Mouse (Mus musculus) thymus, adult 2 months (tissue): Measurements from ENCODE around the gene Stoml1. TPM values are rescaled to one million over a fixed set of nuclear protein-coding genes. Genes with fewer than 3 reads are reported as not detected.
A peak's percentile ranks its signal among the peaks of the same experiment; 100 is the strongest.

Experiments
- DNase-seq: peaks from one replicate; pipeline ENCODE4 v3.0.0; 2021
- H3K27ac ChIP-seq: fragments of 200-500 bp; 2 replicates; pipeline ENCODE4 v1.5.1; 2012; ENCODE audit warnings: low read length, control low read depth; ENCODE audit not compliant: control insufficient read depth, insufficient read depth
- H3K27me3 ChIP-seq: fragments of 200-500 bp; 2 replicates; pipeline ENCODE4 v1.6.1; 2012; ENCODE audit warnings: mild to moderate bottlenecking, low read length, moderate library complexity, mixed read lengths; ENCODE audit not compliant: control insufficient read depth, insufficient read depth
- H3K36me3 ChIP-seq: fragments of 200-500 bp; 2 replicates; pipeline ENCODE4 v1.6.1; 2012; ENCODE audit warnings: mild to moderate bottlenecking, low read length, moderate library complexity; ENCODE audit not compliant: control insufficient read depth, insufficient read depth
- H3K4me1 ChIP-seq: fragments of 200-500 bp; replicated peaks from 2 replicates; pipeline ENCODE4 v1.6.1; 2012; ENCODE audit warnings: low read length; ENCODE audit not compliant: control insufficient read depth, insufficient read depth
- H3K4me3 ChIP-seq: fragments of 200-500 bp; 2 replicates; pipeline ENCODE4 v1.5.1; 2012; ENCODE audit warnings: mild to moderate bottlenecking, low read length, control low read depth, moderate library complexity; ENCODE audit not compliant: control insufficient read depth, insufficient read depth
- CTCF ChIP-seq: fragments of 200-500 bp; IDR thresholded peaks from 2 replicates; pipeline ENCODE4 v1.5.1; 2012; ENCODE audit warnings: mild to moderate bottlenecking, control low read depth, low read length, moderate library complexity, borderline replicate concordance; ENCODE audit not compliant: control insufficient read depth, poor library complexity, insufficient read depth; ENCODE audit errors: extremely low read depth
- POLR2A ChIP-seq: fragments of 200-500 bp; IDR thresholded peaks from 2 replicates; pipeline ENCODE4 v1.6.1; 2012; ENCODE audit warnings: mild to moderate bottlenecking, low read length, control low read depth, moderate library complexity; ENCODE audit not compliant: control insufficient read depth, poor library complexity, insufficient read depth; ENCODE audit errors: extremely low read depth
- WGBS: fragments of 180-500 bp; shearing (Covaris S2); methylation state at CpG from one replicate; pipeline ENCODE4 v1.1.7; 2018; 5-methylcytosine and 5-hydroxymethylcytosine counted together
- polyA plus RNA-seq: library from polyadenylated mRNA; depleted of rRNA; stranded (reverse); fragments of >200 nt; gene quantifications from 2 replicates; pipeline ENCODE4 v1.2.3, GENCODE M21; 2012

Gene Stoml1
- polyA plus RNA-seq, 1 experiment: 71.5 TPM

DNA sequence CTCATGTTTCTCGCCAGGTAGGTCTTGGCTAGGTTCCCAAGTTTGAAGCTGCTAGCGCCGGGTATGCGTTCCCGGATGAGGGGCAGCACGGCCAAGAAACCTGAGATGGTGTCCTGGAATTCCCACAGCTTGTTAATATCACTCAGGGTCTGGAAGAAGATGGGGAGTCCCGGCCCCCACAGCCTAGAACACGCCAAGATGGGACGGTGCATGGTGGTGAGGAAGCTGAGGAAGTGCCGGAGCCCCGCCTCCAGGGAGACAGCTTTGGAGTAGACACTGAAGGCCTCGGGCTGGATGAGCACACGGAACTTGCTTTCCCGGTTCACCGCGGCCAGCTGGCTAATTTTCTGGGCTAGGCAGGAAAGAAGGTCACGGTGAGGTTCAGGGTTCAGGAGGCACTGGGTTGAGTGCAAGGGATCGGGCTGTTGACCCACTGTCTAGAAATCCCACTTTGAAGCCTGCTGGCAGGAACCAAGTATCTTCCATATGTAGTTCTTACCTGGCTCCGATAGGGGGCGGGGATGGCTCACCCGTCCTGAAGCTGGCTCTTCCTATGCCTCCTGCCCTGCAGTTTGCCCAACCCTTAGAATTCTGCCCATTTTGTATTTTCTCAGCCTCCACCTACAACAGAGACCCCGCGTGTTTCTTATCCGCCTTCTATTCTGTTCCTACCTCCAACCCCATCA lies 32.6 kb upstream of the Stoml1 start:
- H3K36me3 ChIP-seq: peaks cover 14% of the 10 kb centered on the region
- no peak overlapping the region for H3K4me3 ChIP-seq
- no peaks in the 10 kb centered on the region for H3K4me1 ChIP-seq
- WGBS: 85% methylated on average over 24 of the region's 24 CpGs
- DNase-seq: peak; percentile 53
- H3K27ac ChIP-seq: no peak overlapping the region
- TF ChIP-seq CTCF (no peak), POLR2A (no peak)
- H3K27me3 ChIP-seq: no peaks in the 10 kb centered on the region

DNA sequence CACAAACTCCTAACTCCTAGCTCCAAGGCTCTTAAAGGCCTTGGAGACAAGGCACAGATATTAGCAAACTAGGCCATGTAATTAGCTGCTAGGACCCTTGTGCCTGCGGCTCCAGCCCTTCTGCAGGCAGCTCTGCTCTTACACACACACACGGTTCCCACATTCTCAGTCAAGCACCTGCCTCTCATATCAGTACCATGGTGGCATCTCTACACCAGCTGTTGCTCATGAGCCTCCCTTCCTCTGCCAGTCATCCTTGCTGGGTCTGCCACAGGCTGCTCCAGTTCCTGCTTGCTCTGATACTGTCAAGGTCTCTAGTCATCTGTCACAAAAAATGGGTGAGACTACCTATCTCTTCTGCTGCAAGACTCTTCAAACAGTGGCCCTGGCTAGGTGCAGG lies 28.6 kb upstream of the Stoml1 start:
- DNase-seq: no peak
- 96% methylated on average over 2 of the region's 2 CpGs for WGBS
- Histone ChIP-seq H3K27ac (no peak overlapping the region), H3K36me3 (peaks cover 28% of the 10 kb centered on the region), H3K4me1 (0 out of 2 replicates have a peak, but pooled peaks cover 2% of the 10 kb centered on the region), H3K27me3 (no peaks in the 10 kb centered on the region), H3K4me3 (no peak overlapping the region)
- no peak for TF ChIP-seq POLR2A
- TF ChIP-seq CTCF: no peak

DNA sequence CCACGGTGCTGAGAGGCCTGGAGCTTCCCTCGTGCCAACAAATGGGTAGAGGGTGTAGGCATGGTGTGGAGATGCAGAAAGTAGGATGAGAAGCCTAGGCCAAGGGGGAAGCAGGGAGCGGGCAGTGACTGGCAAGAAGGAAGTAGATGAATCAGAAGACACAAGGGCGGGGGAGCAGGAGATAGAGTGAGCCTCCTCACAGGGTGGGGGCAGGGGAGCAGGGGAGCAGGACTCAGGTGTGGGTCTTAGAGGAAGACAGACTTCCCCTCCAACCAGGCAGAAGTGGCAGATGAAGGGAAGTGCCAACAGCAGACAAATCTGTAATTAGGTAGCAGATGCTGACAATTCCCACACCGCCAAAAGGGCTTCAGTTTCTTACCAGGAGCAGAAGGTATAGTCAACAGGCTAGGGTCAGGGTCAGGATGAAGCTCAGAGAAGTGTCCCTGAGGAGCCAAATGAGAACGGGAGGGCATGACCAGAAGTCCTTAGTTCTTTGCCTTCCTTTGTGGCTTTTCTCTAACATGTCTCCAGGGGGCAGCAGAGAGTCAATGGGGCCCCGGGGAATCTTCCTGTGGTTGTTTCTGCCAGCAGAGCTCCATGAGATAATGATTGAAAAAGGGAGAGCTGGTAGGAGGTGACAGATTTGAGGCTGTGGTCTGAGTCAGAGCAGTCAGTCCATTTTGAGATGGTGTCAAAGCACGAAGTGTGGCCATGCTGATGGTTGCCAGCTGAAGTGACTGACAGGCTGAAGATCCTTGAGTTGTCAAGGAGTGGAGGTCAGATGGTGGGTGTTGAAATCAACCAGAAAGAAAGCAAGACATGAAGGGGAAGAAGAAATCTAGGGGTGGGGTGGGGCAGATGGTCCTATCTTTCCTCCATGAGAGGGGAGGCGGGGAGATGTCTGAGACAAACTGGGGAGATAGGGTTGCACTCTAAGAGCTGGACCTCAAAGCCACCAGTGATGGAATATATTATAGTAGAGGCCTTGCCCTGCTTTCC lies 26.8 kb upstream of the Stoml1 start:
- H3K4me3 ChIP-seq: no peak overlapping the region
- H3K27ac ChIP-seq: no peak overlapping the region
- 50% methylated on average over 9 of the region's 9 CpGs for WGBS
- TF ChIP-seq CTCF (no peak), POLR2A (no peak)
- no peaks in the 10 kb centered on the region for H3K27me3 ChIP-seq
- peak; percentile 71 for DNase-seq
- H3K36me3 ChIP-seq: peaks cover 34% of the 10 kb centered on the region
- 0 out of 2 replicates have a peak, but pooled peaks cover 2% of the 10 kb centered on the region for H3K4me1 ChIP-seq

DNA sequence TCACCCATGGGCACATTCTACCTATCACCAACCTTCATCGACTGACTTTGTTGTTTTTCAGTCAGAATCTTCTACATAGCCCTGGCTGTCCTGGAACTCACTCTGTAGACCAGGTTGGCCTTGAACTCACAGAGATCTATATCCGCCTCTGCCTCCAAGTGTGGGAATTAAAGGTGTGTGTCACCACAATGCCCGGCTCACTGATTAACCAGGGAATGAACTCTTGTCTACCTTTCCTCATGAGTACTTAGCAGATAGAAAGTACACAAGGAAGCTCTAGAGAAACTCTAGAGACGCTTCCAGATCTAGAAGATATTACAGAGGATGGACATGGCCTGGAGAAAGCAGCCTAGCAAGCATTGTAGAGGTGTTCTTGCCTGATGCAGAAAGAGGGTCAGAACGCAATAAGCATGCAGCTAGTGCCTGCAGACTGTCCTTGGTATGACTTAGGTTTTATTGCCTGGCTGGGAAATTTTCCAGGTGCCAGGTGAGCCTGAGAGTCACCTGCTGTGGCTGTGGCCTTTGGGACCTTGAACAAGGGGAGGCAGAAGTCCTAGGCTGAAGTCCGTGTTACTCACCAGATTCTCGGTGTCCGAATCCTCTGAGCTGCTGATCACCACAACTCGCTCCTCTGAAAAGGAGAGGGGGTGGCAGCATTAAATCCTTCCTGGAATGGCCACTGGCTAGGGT lies 24.0 kb upstream of the Stoml1 start:
- peaks cover 18% of the 10 kb centered on the region for H3K4me1 ChIP-seq
- H3K27ac ChIP-seq: no peak overlapping the region
- WGBS: 99% methylated on average over 9 of the region's 9 CpGs
- H3K36me3 ChIP-seq: peaks cover 34% of the 10 kb centered on the region
- no peak for DNase-seq
- no peak overlapping the region for H3K4me3 ChIP-seq
- TF ChIP-seq CTCF: no peak
- no peak for TF ChIP-seq POLR2A
- H3K27me3 ChIP-seq: no peaks in the 10 kb centered on the region

DNA sequence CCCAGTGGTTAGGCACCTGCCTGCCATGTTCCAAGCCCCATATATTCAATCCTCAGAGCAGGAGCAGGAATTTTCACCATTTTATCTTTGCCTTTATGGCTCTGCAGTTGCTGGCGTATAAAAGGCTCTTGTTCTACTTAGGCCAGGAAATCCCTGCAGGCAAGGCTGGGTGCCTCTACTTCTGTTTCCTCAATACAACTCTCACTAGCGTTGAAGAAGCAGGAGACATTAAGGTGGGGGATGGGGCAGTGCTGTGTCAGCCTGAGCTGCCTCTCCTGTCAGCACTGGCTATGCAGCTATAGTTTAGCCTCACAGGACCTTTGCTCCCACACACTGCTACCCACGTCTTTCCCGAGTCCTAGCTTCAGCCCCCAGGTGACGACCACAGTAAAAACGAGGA lies 21.2 kb upstream of the Stoml1 start:
- H3K4me3 ChIP-seq: no peak overlapping the region
- H3K27me3 ChIP-seq: no peaks in the 10 kb centered on the region
- no peak overlapping the region for H3K27ac ChIP-seq
- WGBS: 53% methylated on average over 6 of the region's 6 CpGs
- DNase-seq: no peak
- TF ChIP-seq POLR2A: no peak
- no peak for TF ChIP-seq CTCF
- H3K36me3 ChIP-seq: peaks cover 47% of the 10 kb centered on the region
- peaks cover 17% of the 10 kb centered on the region for H3K4me1 ChIP-seq

DNA sequence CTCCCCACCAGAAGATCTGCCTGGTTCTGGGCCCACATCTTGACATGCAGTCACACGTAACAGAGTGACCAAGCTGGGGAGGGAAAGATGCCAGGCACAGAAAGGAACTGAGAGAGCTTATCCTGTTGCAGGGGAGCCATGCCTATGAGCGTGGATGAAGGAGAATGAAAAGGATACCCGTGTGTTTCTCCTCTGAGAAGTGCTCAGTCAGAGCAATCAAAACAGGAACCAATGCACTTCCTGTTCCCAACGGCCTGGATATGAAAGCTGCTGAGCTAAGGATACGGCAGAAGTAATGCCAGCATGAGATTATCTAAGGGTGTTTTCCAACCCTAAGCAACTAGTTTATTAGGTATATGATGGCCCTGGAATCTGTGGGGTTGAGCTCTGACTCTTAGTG lies 20.6 kb upstream of the Stoml1 start:
- DNase-seq: no peak
- H3K36me3 ChIP-seq: peaks cover 47% of the 10 kb centered on the region

More for the DNA sequence above, 20.6 kb upstream of the Stoml1 start:
- H3K4me3 ChIP-seq: no peak overlapping the region
- peaks cover 17% of the 10 kb centered on the region for H3K4me1 ChIP-seq
- TF ChIP-seq CTCF (no peak), POLR2A (no peak)
- WGBS: 20% methylated on average over 5 of the region's 5 CpGs
- H3K27me3 ChIP-seq: no peaks in the 10 kb centered on the region
- peak overlapping the region; percentile 39; the same call in 1 of the 2 replicates for H3K27ac ChIP-seq
